Mouse (Mus musculus): ENCODE measurements around the gene Efna5. TPM values are rescaled to one million over a fixed set of nuclear protein-coding genes. Genes with fewer than 3 reads are reported as not detected.

Efna5 gene
- polyA plus RNA-seq, 1 experiment from 2014 or later = 56.6 TPM

GRCm38 (mm10) chr17:62651696-62652095 lies 229.4 kb downstream of the Efna5 start:
- DNase-seq (ENCODE audit: low spot score) (no peak), ATAC-seq (ENCODE audit: low read depth) (no peak)
- no peak overlapping the region for H3K27ac ChIP-seq (replicated peaks; ENCODE audit: low read depth, low read length)
- H3K4me3 ChIP-seq (ENCODE audit: low read depth, low read length) = no peak overlapping the region
- H3K9ac ChIP-seq (ENCODE audit: low read depth, low read length) = no peak overlapping the region
- 84% methylated on average over 8 of the region's 8 CpGs for WGBS
- H3K27me3 ChIP-seq (replicated peaks; ENCODE audit: control insufficient read depth, insufficient read depth, low read length) = no peaks in the 10 kb centered on the region
- no peaks in the 10 kb centered on the region for H3K4me1 ChIP-seq (ENCODE audit: control insufficient read depth, insufficient read depth, low read length)
- H3K4me2 ChIP-seq (ENCODE audit: low read depth, low read length) = no peak overlapping the region
- H3K36me3 ChIP-seq (ENCODE audit: control insufficient read depth, insufficient read depth, low read length) = no peaks in the 10 kb centered on the region
- no peaks in the 10 kb centered on the region for H3K9me3 ChIP-seq (ENCODE audit: control insufficient read depth, low read length)

- no peak overlapping the region for H3K4me3 ChIP-seq (ENCODE audit: low read depth, low read length)
- H3K9ac ChIP-seq (ENCODE audit: low read depth, low read length) = no peak overlapping the region
- H3K36me3 ChIP-seq (ENCODE audit: control insufficient read depth, insufficient read depth, low read length) = no peaks in the 10 kb centered on the region
- no peaks in the 10 kb centered on the region for H3K4me1 ChIP-seq (ENCODE audit: control insufficient read depth, insufficient read depth, low read length)
- no peaks in the 10 kb centered on the region for H3K9me3 ChIP-seq (ENCODE audit: control insufficient read depth, low read length)
- 80% methylated on average over 10 of the region's 10 CpGs for WGBS
- H3K4me2 ChIP-seq (ENCODE audit: low read depth, low read length) = no peak overlapping the region
- ATAC-seq (ENCODE audit: low read depth) = no peak
- H3K27ac ChIP-seq (replicated peaks; ENCODE audit: low read depth, low read length) = no peak overlapping the region
- no peak for DNase-seq (ENCODE audit: low spot score)
- H3K27me3 ChIP-seq (replicated peaks; ENCODE audit: control insufficient read depth, insufficient read depth, low read length) = no peaks in the 10 kb centered on the region
These were observed 231.7 kb downstream of the Efna5 start for GRCm38 (mm10) chr17:62649293-62649950.

GRCm38 (mm10) chr17:62646836-62647235 lies 234.3 kb downstream of the Efna5 start:
- ATAC-seq (ENCODE audit: low read depth) (no peak), DNase-seq (ENCODE audit: low spot score) (no peak)
- H3K36me3 ChIP-seq (ENCODE audit: control insufficient read depth, insufficient read depth, low read length) = no peaks in the 10 kb centered on the region
- H3K27me3 ChIP-seq (replicated peaks; ENCODE audit: control insufficient read depth, insufficient read depth, low read length) = no peaks in the 10 kb centered on the region
- 92% methylated on average over 8 of the region's 8 CpGs for WGBS
- H3K4me1 ChIP-seq (ENCODE audit: control insufficient read depth, insufficient read depth, low read length) = no peaks in the 10 kb centered on the region
- no peak overlapping the region for H3K27ac ChIP-seq (replicated peaks; ENCODE audit: low read depth, low read length)
- H3K9me3 ChIP-seq (ENCODE audit: control insufficient read depth, low read length) = no peaks in the 10 kb centered on the region
- H3K4me2 ChIP-seq (ENCODE audit: low read depth, low read length) = no peak overlapping the region
- H3K9ac ChIP-seq (ENCODE audit: low read depth, low read length) = no peak overlapping the region
- no peak overlapping the region for H3K4me3 ChIP-seq (ENCODE audit: low read depth, low read length)

GRCm38 (mm10) chr17:62642447-62643145 lies 238.5 kb downstream of the Efna5 start:
- Histone ChIP-seq H3K27me3 (replicated peaks; ENCODE audit: control insufficient read depth, insufficient read depth, low read length) (no peaks in the 10 kb centered on the region), H3K4me1 (ENCODE audit: control insufficient read depth, insufficient read depth, low read length) (no peaks in the 10 kb centered on the region), H3K9me3 (ENCODE audit: control insufficient read depth, low read length) (no peaks in the 10 kb centered on the region), H3K27ac (replicated peaks; ENCODE audit: low read depth, low read length) (no peak overlapping the region), H3K36me3 (ENCODE audit: control insufficient read depth, insufficient read depth, low read length) (no peaks in the 10 kb centered on the region), H3K4me2 (ENCODE audit: low read depth, low read length) (no peak overlapping the region), H3K9ac (ENCODE audit: low read depth, low read length) (no peak overlapping the region), H3K4me3 (ENCODE audit: low read depth, low read length) (no peak overlapping the region)
- DNase-seq (ENCODE audit: low spot score) = no peak
- ATAC-seq (ENCODE audit: low read depth) = no peak
- WGBS = 69% methylated on average over 12 of the region's 12 CpGs

GRCm38 (mm10) chr17:62640654-62641053 lies 240.5 kb downstream of the Efna5 start:
- peak; percentile 65; the same call in 1 of the 2 replicates for ATAC-seq (ENCODE audit: low read depth)
- no peaks in the 10 kb centered on the region for H3K36me3 ChIP-seq (ENCODE audit: control insufficient read depth, insufficient read depth, low read length)
- WGBS = 80% methylated on average over 6 of the region's 6 CpGs
- no peak overlapping the region for H3K4me2 ChIP-seq (ENCODE audit: low read depth, low read length)
- H3K9ac ChIP-seq (ENCODE audit: low read depth, low read length) = no peak overlapping the region
- no peak for DNase-seq (ENCODE audit: low spot score)
- H3K27me3 ChIP-seq (replicated peaks; ENCODE audit: control insufficient read depth, insufficient read depth, low read length) = no peaks in the 10 kb centered on the region
- H3K9me3 ChIP-seq (ENCODE audit: control insufficient read depth, low read length) = no peaks in the 10 kb centered on the region
- H3K4me3 ChIP-seq (ENCODE audit: low read depth, low read length) = no peak overlapping the region
- H3K27ac ChIP-seq (replicated peaks; ENCODE audit: low read depth, low read length) = no peak overlapping the region
- no peaks in the 10 kb centered on the region for H3K4me1 ChIP-seq (ENCODE audit: control insufficient read depth, insufficient read depth, low read length)

- WGBS = 89% methylated on average over 7 of the region's 7 CpGs
These were observed 244.2 kb downstream of the Efna5 start for GRCm38 (mm10) chr17:62636896-62637295.

GRCm38 (mm10) chr17:62634937-62635336 lies 246.2 kb downstream of the Efna5 start:
- Histone ChIP-seq H3K4me3 (ENCODE audit: low read depth, low read length) (no peak overlapping the region), H3K4me1 (ENCODE audit: control insufficient read depth, insufficient read depth, low read length) (no peaks in the 10 kb centered on the region), H3K36me3 (ENCODE audit: control insufficient read depth, insufficient read depth, low read length) (no peaks in the 10 kb centered on the region), H3K9me3 (ENCODE audit: control insufficient read depth, low read length) (no peaks in the 10 kb centered on the region), H3K9ac (ENCODE audit: low read depth, low read length) (no peak overlapping the region), H3K4me2 (ENCODE audit: low read depth, low read length) (no peak overlapping the region), H3K27me3 (replicated peaks; ENCODE audit: control insufficient read depth, insufficient read depth, low read length) (no peaks in the 10 kb centered on the region), H3K27ac (replicated peaks; ENCODE audit: low read depth, low read length) (no peak overlapping the region)
- ATAC-seq (ENCODE audit: low read depth) = no peak
- WGBS = 66% methylated on average over 3 of the region's 3 CpGs
- no peak for DNase-seq (ENCODE audit: low spot score)

More at GRCm38 (mm10) chr17:62636896-62637295, 244.2 kb downstream of the Efna5 start:
- Histone ChIP-seq H3K9me3 (ENCODE audit: control insufficient read depth, low read length) (no peaks in the 10 kb centered on the region), H3K27ac (replicated peaks; ENCODE audit: low read depth, low read length) (no peak overlapping the region), H3K4me1 (ENCODE audit: control insufficient read depth, insufficient read depth, low read length) (no peaks in the 10 kb centered on the region), H3K4me3 (ENCODE audit: low read depth, low read length) (no peak overlapping the region), H3K36me3 (ENCODE audit: control insufficient read depth, insufficient read depth, low read length) (no peaks in the 10 kb centered on the region), H3K9ac (ENCODE audit: low read depth, low read length) (no peak overlapping the region), H3K27me3 (replicated peaks; ENCODE audit: control insufficient read depth, insufficient read depth, low read length) (no peaks in the 10 kb centered on the region), H3K4me2 (ENCODE audit: low read depth, low read length) (no peak overlapping the region)
- no peak for DNase-seq (ENCODE audit: low spot score)
- ATAC-seq (ENCODE audit: low read depth) = no peak

- H3K9ac ChIP-seq (ENCODE audit: low read depth, low read length) = no peak overlapping the region
- H3K9me3 ChIP-seq (ENCODE audit: control insufficient read depth, low read length) = no peaks in the 10 kb centered on the region
- ATAC-seq (ENCODE audit: low read depth) (no peak), DNase-seq (ENCODE audit: low spot score) (no peak)
- no peak overlapping the region for H3K27ac ChIP-seq (replicated peaks; ENCODE audit: low read depth, low read length)
- H3K36me3 ChIP-seq (ENCODE audit: control insufficient read depth, insufficient read depth, low read length) = no peaks in the 10 kb centered on the region
- peaks cover 13% of the 10 kb centered on the region; the same call in 1 of the 2 replicates for H3K4me1 ChIP-seq (ENCODE audit: control insufficient read depth, insufficient read depth, low read length)
- WGBS = 71% methylated on average over 1 of the region's 1 CpGs
- H3K4me3 ChIP-seq (ENCODE audit: low read depth, low read length) = no peak overlapping the region
- no peak overlapping the region for H3K4me2 ChIP-seq (ENCODE audit: low read depth, low read length)
- no peaks in the 10 kb centered on the region for H3K27me3 ChIP-seq (replicated peaks; ENCODE audit: control insufficient read depth, insufficient read depth, low read length)
These were observed 252.6 kb downstream of the Efna5 start for GRCm38 (mm10) chr17:62628474-62628873.

- DNase-seq (ENCODE audit: low spot score) (no peak), ATAC-seq (ENCODE audit: low read depth) (no peak)
- H3K27me3 ChIP-seq (replicated peaks; ENCODE audit: control insufficient read depth, insufficient read depth, low read length) = no peaks in the 10 kb centered on the region
- no peak overlapping the region for H3K4me2 ChIP-seq (ENCODE audit: low read depth, low read length)
- H3K9ac ChIP-seq (ENCODE audit: low read depth, low read length) = no peak overlapping the region
- no peak overlapping the region for H3K4me3 ChIP-seq (ENCODE audit: low read depth, low read length)
- no peak overlapping the region for H3K27ac ChIP-seq (replicated peaks; ENCODE audit: low read depth, low read length)
- no peaks in the 10 kb centered on the region for H3K36me3 ChIP-seq (ENCODE audit: control insufficient read depth, insufficient read depth, low read length)
- H3K9me3 ChIP-seq (ENCODE audit: control insufficient read depth, low read length) = no peaks in the 10 kb centered on the region
- WGBS = 63% methylated on average over 1 of the region's 1 CpGs
- H3K4me1 ChIP-seq (ENCODE audit: control insufficient read depth, insufficient read depth, low read length) = peaks cover 13% of the 10 kb centered on the region; the same call in 1 of the 2 replicates
These were observed 253.6 kb downstream of the Efna5 start for GRCm38 (mm10) chr17:62627508-62627907.

All from embryonic facial prominence, embryonic 14.5 days (tissue).